Mouse (Mus musculus): ENCODE data around the gene Gm49321.

GRCm38 (mm10) chr12:73948415-73948814 is 11.0 kb downstream of the Gm49321 start:
- TF ChIP-seq CTCF (IDR thresholded peaks at IDR 0.05; ENCODE audit: low read depth) (no peak), EP300 (optimal IDR thresholded peaks at IDR 0.05) (no peak)

Measured in stomach, postnatal 0 days (tissue).